Mouse (Mus musculus) thymus, adult 2 months (tissue): ENCODE measurements around the gene 1700020D05Rik.

Experiments
- CTCF ChIP-seq: fragments of 200-500 bp; IDR thresholded peaks from 2 replicates; pipeline ENCODE4 v1.5.1; 2012; ENCODE audit warnings: mild to moderate bottlenecking, control low read depth, low read length, moderate library complexity, borderline replicate concordance; ENCODE audit not compliant: control insufficient read depth, poor library complexity, insufficient read depth; ENCODE audit errors: extremely low read depth
- POLR2A ChIP-seq: fragments of 200-500 bp; IDR thresholded peaks from 2 replicates; pipeline ENCODE4 v1.6.1; 2012; ENCODE audit warnings: mild to moderate bottlenecking, low read length, control low read depth, moderate library complexity; ENCODE audit not compliant: control insufficient read depth, poor library complexity, insufficient read depth; ENCODE audit errors: extremely low read depth

- TF ChIP-seq CTCF: no peak
- no peak for TF ChIP-seq POLR2A
Observed at GRCm38 (mm10) chr19:5484496-5484895, 19.1 kb downstream of the 1700020D05Rik start.
